Mouse (Mus musculus): Measurements from ENCODE around the gene Asic2.

Asic2 gene

GRCm38 (mm10) chr11:81501473-81502246 is 466.6 kb downstream of the Asic2 start:
- no peak for DNase-seq

GRCm38 (mm10) chr11:81498990-81499389 is 469.3 kb downstream of the Asic2 start:
- DNase-seq = no peak

DNA sequence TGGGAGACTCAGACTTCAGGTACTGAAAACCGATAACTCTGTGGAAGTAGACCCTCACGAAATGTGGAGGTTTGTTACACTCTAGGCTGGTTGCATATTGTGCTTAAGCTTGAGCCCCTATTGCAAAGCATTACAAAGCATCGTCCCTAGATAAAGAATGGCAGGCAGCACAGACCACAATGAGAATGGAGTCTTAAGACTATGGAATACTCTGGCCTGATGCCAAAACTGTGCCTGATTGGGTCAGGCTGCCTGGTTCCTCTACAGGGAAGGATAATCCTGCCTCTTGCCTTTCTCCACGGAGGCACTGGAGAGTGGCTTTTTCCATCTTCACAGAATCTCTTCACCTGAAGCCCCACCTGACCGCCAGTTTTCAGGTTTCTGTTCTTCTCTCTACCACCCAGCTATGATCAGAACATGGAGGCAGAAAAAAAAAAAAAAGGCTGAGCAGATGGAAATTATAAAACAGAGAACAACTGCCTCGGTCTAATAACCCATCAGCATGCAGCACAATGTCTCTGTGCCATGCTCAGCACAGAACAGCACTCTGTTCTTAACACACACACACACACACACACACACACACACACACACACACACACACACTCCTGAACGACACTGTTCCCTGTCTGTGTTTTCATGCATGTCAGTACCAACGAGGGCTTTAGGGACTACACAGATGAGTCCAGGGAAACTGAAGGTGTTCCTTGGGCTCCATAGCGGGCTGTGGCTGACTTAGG is 470.4 kb downstream of the Asic2 start:
- DNase-seq = no peak

- no peak for DNase-seq
These were observed 471.8 kb downstream of the Asic2 start for GRCm38 (mm10) chr11:81496446-81496845.

- no peak for DNase-seq
These were observed 475.9 kb downstream of the Asic2 start for GRCm38 (mm10) chr11:81492351-81492750.

DNA sequence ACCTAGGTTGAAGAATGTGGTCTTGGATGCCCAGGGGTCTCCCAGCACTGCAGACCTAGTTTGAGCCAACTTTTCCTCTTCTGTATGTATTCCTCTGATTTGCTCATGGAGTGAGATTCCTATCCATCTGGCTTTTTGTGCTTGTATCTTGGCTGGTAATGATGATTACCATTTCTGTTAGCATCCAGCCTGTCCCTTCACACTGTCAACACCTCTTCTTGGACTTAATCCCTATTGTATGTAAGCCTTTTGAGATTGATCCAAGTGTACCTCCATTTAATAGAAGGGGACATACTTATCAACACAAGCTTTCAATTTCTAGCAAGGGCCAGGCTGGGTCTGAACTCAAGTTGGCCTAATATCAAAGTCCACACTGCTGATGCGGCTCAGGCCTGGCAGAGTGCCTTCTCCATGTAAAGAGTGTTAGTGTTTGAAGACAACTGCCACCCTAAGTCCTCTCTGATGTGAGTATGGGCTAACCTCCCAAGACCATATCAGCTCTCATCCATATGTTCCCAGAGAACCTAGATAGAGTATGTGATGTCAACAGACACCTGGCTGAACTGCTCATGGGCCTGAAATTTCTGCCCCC is 479.0 kb downstream of the Asic2 start:
- no peak for DNase-seq

DNA sequence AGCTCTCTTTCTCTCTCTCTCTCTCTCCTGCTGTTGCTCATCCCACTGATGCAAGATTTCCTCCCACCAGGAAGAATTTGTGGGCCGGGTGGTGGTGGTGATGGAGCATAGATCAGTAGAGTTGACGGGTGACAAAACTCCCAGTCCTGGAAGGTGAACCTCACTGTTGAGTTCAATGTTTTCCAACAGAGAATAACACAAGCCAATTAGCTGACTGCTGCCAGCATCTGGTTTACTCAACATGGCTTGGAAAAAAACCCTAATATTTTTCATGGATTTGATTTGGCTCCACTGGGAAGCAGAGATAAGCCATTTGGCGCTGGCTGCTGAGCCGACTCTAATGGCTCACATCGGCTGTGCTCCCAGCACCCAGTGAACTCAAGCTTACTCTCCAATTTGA is 479.6 kb downstream of the Asic2 start:
- DNase-seq = no peak

GRCm38 (mm10) chr11:81486265-81486940 is 481.9 kb downstream of the Asic2 start:
- no peak for DNase-seq

- DNase-seq = no peak
These were observed 487.1 kb downstream of the Asic2 start for GRCm38 (mm10) chr11:81481198-81481597.

GRCm38 (mm10) chr11:81476231-81476630 is 492.0 kb downstream of the Asic2 start:
- no peak for DNase-seq

- no peak for DNase-seq
These were observed 494.1 kb downstream of the Asic2 start for GRCm38 (mm10) chr11:81474121-81474520.

GRCm38 (mm10) chr11:81462199-81462598 is 506.1 kb downstream of the Asic2 start:
- no peak for DNase-seq

DNA sequence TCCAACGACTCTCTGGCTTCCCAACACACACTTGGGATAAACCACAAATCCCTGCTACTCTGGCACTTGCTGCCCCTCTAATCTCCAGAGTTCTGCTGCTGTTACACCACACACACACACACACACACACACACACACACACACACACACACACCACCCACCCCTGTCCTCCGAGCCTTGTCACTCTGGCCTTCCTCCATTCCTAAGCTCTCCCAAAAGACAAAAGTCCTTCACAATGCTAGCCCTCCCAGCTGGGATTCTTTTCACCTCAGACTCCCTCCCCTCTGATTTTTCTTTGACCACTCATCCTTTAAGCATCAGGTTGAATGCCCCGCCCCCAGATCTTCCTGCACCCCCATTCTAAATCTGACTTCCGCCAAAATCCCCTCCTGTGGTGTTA is 506.5 kb downstream of the Asic2 start:
- DNase-seq = no peak

- no peak for DNase-seq
These were observed 513.3 kb downstream of the Asic2 start for GRCm38 (mm10) chr11:81454921-81455320.

DNA sequence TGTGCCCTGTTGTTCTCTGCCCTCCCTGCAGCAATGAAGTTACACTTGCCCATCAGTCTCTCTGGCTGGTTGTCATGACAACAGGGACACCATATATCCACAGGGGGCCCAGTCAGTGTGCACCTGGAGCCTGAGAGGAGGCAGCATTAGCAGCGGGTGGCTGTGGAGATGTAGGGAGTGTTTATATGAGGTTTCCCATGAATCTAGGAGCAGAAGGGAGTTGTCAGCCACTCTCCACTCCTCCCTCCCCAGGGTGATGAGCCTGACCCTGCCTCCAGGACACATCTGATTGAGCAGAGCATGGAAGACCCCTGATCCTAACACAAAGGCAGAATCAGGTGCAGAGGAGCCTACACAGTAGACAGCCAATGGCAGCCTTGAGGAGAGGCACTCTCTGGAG is 514.1 kb downstream of the Asic2 start:
- no peak for DNase-seq

DNA sequence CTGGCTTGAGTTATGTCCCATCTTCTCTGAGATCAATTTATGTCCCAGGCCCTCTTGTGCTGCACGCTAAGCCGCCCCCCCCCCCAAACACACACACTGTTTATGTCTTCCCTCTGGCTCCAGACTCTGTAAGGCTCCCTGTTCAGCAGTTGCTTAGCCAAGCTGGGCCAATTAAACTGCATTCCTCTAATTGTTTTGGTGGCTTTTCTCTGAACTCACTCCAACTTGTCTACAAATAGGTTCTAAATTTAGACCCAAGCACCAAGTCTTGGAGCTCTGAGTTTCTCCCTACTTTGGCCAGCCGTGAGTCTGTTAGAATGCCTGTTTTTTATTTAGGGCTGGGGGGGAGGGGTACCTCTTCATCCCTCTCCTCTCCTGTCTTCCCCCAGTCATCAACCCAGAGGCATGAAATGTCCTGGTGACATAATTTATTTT is 519.0 kb downstream of the Asic2 start:
- DNase-seq = no peak

- DNase-seq = no peak
These were observed 521.9 kb downstream of the Asic2 start for GRCm38 (mm10) chr11:81446347-81446746.

GRCm38 (mm10) chr11:81426857-81427256 is 541.4 kb downstream of the Asic2 start:
- no peak for DNase-seq

DNA sequence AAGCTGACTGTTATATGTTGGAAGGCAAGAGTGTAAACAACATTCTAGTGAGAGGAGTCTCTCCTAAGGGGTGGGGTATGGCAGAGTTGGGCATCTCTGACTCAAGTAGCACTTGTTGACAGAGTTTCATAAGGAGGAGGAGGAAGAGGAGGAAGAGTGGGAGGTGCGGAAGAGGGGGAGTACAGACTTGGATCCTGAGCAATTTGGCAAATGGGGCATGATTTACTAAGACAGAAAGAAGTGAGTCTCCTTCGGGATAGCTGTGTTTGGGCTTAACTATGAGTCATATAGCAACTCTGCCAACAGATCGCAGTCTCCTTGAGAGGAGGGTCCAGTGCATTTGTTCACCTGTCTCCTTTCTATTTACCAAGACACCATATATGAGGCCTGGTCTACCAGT is 549.1 kb downstream of the Asic2 start:
- DNase-seq = no peak

- no peak for DNase-seq
These were observed 550.2 kb downstream of the Asic2 start for GRCm38 (mm10) chr11:81418027-81418426.

DNA sequence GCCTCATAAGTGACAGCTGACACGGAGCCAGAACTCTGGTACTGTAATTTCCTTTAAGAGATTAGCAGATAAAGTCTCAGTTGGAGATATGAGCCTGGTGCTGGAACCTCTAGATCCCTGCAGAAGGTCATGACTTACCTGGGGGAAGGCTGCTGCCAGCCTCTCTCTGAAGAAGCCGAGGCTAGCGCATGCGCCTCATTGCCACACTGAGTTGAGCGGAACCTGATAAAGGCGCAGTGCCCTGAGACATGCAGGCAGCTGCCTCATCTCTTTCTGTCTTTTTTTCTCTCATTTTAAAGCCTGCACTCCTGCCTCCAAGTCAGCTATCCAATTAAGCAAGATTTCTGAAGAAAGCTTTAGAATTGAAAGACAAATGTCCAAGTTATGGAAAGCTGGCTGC is 551.9 kb downstream of the Asic2 start:
- DNase-seq = no peak

- DNase-seq = no peak
These were observed 553.7 kb downstream of the Asic2 start for GRCm38 (mm10) chr11:81414596-81414995.

- DNase-seq = no peak
These were observed 557.0 kb downstream of the Asic2 start for GRCm38 (mm10) chr11:81411251-81411650.
